Mouse (Mus musculus): ENCODE data around the gene Rab5c.

The Rab5c gene

GRCm38 (mm10) chr11:100721254-100721653 lies 16.8 kb downstream of the Rab5c start:
- no peak for DNase-seq (ENCODE audit: low read depth, low spot score)

GRCm38 (mm10) chr11:100720345-100720744 lies 17.7 kb downstream of the Rab5c start:
- DNase-seq (ENCODE audit: low read depth, low spot score), result no peak

DNA sequence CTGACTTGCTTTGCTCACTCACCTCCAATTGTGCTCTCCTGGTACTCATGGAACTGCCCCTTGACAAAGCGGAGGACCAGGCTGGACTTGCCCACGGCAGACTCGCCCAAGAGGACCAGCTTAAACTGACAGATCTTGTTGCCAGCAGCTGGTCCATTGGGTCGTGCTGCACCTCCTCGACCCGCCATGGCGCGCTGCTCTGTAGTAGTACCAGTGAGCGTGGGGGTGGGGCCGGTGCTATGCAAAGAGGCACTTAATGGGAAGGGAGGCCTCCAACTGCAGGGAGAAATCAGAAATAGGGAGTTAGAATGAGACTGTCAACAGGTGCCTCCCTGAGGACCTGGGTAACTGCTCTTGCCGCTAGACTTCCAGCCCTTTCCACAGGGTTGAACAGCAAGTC lies 18.1 kb downstream of the Rab5c start:
- no peak for DNase-seq (ENCODE audit: low read depth, low spot score)

GRCm38 (mm10) chr11:100719312-100719711 lies 18.7 kb downstream of the Rab5c start:
- no peak for DNase-seq (ENCODE audit: low read depth, low spot score)

DNA sequence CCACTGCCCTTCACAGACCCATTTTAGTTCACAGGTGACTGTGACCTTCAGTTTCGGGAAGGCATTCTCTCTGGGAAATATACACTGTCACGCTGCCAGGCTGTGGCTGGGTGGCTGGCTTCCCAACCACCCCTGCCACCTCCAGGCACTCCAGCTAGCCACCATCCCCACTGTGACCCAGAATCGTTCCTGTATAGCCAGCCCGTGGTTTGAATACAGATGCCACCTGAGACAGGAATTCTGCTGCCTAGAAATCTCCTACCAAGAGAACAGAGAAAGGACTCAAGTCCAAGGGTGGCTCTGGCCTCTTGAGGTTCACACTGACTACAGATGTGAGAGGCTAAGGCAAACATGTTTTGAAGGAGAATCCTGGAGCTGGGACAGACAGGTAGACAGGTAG lies 19.1 kb downstream of the Rab5c start:
- no peak for DNase-seq (ENCODE audit: low read depth, low spot score)

- no peak for DNase-seq (ENCODE audit: low read depth, low spot score)
Observed at GRCm38 (mm10) chr11:100718462-100718861, 19.6 kb downstream of the Rab5c start.

GRCm38 (mm10) chr11:100716649-100717048 lies 21.4 kb downstream of the Rab5c start:
- no peak for DNase-seq (ENCODE audit: low read depth, low spot score)

GRCm38 (mm10) chr11:100714948-100715347 lies 23.1 kb downstream of the Rab5c start:
- DNase-seq (ENCODE audit: low read depth, low spot score), result no peak

DNA sequence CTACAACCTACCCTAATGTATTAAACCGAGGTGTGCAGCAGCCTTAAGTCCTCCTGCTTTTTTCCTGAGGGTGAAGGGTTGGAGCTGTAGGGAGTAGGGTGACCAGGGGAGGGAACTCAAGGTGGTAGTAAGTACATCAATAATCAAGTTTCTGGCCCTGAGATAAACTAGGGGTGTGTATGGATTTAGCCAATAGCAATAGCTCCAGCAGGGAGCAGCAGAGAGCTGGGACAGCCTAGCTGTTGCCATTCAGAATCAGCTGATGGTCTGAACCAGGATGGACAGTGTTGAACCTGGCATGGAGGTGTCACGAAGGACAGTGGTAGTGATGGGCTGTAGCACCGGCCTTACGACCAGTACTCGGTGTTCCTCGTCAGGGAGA lies 23.5 kb downstream of the Rab5c start:
- peak; percentile 75 for DNase-seq (ENCODE audit: low read depth, low spot score)

DNA sequence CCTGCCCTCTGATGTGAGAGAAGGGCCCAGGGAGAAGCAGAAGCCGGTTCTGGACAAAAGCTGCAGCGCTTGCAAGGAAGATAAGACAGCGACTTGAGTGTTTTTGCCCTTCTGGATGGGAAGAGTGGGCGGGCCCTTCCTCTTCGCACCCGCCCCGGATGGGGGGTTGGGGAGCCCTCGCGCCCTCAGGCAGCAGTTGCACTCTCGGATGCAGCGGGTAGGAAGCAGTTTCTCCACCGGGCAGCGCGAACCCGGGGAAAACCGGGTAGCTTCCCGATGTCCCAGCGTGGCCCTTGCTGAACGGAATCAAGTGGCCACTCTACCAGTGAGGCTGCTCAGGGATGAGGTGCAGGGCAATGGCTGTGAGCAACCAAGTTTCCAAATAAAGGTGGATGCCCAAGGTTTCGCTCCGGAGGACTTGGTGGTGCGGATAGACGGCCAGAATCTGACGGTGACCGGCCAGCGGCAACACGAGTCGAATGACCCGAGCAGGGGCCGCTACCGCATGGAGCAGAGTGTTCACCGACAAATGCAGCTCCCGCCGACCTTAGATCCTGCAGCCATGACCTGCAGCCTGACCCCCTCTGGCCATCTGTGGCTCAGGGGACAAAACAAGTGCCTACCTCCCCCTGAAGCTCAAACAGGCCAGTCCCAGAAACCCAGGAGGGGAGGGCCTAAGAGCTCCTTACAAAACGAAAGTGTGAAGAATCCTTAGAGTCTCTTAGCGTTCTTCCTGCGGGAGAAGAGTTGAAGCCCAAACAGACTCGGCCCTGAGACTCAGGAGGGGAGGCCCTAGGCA lies 24.1 kb downstream of the Rab5c start, which contains the start of gene Hspb9:
Gene Hspb9 (plus strand): TSS at position 116 of the 799 bp plus-strand sequence.
- DNase-seq (ENCODE audit: low read depth, low spot score), result peak; percentile 37

- DNase-seq (ENCODE audit: low read depth, low spot score), result no peak
Observed at GRCm38 (mm10) chr11:100713174-100713573, 24.8 kb downstream of the Rab5c start.

DNA sequence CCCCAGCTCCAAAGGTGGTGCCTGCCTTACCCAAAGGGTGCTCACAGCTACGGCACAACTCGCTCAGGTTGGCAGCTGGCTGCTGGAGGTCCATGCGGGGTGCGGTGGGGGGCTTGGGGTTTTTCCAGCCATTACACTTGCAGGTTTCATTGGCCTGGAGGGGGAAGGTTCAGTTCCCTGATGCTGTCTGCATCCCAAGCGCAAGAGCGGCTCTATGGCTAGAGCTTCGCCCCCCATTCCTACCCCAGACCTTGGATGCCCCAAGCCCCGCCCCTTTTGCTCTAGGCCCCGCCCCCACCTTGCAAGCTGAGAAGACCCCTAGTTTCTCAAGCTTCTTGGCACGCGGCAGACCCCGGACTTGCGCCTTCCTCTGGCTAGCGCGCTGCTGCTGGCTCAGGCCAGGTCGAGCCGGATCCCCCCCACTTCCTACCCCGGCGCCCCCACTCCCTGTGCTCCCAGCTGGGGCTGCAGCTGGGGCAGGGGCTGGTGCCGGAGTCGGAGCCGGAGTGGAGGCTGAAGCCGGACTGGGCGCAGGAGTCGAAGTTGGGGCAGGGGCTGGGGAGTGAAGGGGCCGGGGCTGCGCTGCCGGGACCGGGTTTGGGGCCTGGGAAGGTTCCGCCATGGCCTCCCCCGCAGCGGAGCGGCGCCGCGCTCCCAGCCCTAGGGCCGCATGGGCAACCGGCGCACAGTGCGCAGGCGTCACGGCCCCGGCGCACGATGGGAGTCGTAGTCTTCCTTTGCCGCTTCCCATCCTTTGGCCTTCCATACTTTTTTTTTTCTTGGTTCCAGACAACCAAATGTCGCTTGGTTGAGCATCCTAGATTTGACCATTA lies 26.0 kb downstream of the Rab5c start, which contains the start of gene Kat2a:
Gene Kat2a (minus strand): TSS at position 683 of the 833 bp plus-strand sequence.
- peak; percentile 86 for DNase-seq (ENCODE audit: low read depth, low spot score)

GRCm38 (mm10) chr11:100710977-100711376 lies 27.0 kb downstream of the Rab5c start:
- no peak for DNase-seq (ENCODE audit: low read depth, low spot score)

GRCm38 (mm10) chr11:100710528-100710927 lies 27.5 kb downstream of the Rab5c start:
- no peak for DNase-seq (ENCODE audit: low read depth, low spot score)

GRCm38 (mm10) chr11:100709201-100709810 lies 28.7 kb downstream of the Rab5c start:
- no peak for DNase-seq (ENCODE audit: low read depth, low spot score)

- DNase-seq (ENCODE audit: low read depth, low spot score), result no peak
Observed at GRCm38 (mm10) chr11:100705095-100705747, 32.8 kb downstream of the Rab5c start.

DNA sequence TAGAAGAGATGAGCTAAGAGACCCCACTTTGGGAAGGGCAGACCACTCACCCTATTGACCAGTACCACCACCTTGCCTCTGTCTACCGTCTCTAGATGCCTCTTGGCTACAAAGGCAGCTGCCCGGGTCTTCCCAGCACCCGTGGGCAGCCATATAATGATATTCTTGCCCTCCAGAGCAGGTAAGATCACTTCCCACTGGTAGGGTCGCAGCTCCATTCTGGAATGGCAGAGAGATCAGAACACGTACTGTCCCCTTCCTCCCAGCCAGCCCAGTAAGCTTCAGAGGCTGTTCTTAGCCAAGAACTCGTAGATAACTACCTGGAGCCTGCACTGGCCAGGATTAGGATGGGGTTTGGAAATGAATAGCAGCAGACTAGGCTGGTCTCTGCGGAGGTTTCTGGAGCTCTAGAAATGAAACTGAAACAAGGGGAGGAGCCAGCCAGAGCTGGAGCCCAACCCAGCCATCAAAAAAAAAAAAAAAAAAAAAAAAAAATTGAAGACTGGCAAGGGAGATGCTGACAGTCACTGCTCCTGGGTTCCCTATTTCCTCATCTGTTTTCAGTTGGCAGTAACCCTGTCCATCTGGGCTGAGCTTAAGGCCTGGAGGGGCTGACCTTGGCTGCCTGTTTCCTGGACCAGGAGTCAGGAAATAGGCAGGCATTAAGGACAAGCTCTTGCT lies 34.0 kb downstream of the Rab5c start, which contains the start of gene Dhx58:
Gene Dhx58 (minus strand): TSS at position 421 of the 681 bp plus-strand sequence.
- DNase-seq (ENCODE audit: low read depth, low spot score), result no peak

DNA sequence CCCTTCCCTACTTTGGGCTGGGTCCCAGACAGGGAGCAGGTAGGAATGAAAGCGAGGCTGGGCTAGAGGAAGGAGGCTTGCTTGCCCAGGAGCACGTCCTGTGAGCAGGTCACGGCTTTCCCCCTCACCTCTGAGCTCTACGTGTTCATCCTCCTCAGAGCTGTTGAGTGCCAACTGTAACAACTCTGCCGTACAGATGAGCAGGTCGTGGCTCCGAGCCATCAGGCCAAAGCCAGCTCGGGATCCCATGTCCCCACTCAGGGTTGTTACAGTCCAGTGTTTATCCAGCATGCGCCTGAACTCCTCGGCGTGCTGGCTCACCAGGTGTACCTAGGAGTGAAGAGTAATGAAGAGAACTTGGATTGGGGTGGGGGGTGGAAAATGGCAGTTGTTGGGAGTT lies 34.6 kb downstream of the Rab5c start:
- DNase-seq (ENCODE audit: low read depth, low spot score), result no peak

DNA sequence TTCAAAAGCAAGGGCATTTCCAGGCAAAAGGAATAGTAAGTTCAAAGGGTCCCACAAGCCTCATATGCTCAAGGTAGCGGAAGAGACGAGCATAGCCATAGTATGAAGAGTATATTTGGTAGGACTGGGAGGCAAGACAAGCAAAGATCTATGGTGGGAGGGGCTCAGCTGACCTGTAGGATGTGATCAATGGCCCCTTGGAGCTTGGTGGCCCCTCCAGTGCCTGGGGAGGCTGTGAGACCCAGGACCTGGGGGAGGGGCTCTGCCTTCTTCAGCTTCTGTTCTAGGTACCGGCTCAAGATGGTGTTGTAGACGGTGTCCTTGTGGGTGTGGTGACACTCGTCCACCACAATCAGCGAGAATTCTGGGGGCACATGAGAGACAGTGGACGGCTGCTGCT lies 35.1 kb downstream of the Rab5c start:
- DNase-seq (ENCODE audit: low read depth, low spot score), result no peak

DNA sequence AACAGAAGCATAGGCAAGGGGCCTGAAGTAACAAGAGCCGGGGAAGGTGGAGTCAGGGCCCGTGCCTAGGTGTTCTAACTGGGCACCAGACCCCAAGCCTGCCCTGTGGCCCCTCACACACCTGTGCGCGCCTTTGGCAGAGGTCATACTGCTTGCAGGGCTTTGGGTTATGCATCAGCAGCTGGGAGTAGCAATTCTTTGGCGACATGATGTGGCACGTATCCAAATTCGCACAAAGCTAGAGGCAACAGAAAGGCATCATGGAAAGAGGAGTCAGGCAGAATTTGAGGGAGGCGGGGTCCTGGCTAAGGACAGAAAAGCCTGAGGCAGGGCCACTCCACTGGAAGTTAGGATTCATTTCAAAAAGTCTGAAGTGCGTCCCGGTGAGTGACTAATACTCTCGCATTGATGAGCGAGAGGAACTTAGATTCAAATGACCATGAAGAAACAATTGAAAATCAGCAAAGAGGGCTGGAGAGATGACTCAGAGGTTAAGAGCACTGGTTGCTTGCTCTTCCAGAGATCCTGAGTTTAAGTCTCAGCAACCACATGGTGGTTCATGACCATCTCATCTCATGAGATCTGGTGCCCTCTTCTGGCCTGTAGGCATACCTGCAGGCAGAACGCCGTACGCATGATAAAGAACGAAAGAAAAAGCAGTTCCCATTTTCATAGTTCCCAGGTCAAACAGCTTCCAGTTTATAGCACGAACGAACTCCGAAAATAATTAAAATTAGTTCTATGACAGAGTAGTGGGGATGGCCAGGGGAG lies 35.7 kb downstream of the Rab5c start:
- DNase-seq (ENCODE audit: low read depth, low spot score), result peak; percentile 82

All from forelimb bud, embryonic 11.5 days (tissue).